Mouse (Mus musculus) gastrocnemius, postnatal 14 days (tissue): Measurements from ENCODE around the gene Zfp984. TPM values are rescaled to one million over a fixed set of nuclear protein-coding genes. Genes with fewer than 3 reads are reported as not detected.
A peak's percentile ranks its signal among the peaks of the same experiment; 100 is the strongest.
"Not testable (repeated sequence)": the region's sequence is repeated elsewhere in the genome, so short reads cannot be mapped to it uniquely, and the experiment has no call there.

Experiments
- DNase-seq: peaks from one replicate; pipeline ENCODE4 v3.0.0; 2021; ENCODE audit warnings: mixed read lengths
- intact Hi-C: fragments of 180-260 bp; cut with DNase I; formaldehyde crosslinking; loops from one replicate; pipeline ENCODE4 v1.15.1; 2025; ENCODE audit warnings: low total_unique reads
- total RNA-seq, 2 experiments: library from RNA; stranded (reverse); gene quantifications; 2 replicates each; pipeline ENCODE4 v1.2.3; 2021

The Zfp984 gene
- total RNA-seq, 2 experiments from 2014 or later: 1.7 to 2.0 TPM

GRCm38 (mm10) chr4:147738636-147739369 lies 70.8 kb downstream of the Zfp984 start:
- intact Hi-C loops: not testable (repeated sequence)
- peak; percentile 5 for DNase-seq

Other genes starting within 250 kb of the Zfp984 start
- gene Zfp979, start 167.3 kb downstream of the Zfp984 start, total RNA-seq: 1 to 10 TPM; 1.3 to 1.5 TPM
- under 1 TPM in 1 of 2 experiments, not detected in 1; 0.08 TPM for gene Zfp534, start 107.2 kb downstream of the Zfp984 start, total RNA-seq
- 1 to 10 TPM; 8.9 to 9.2 TPM for gene Zfp933, start 38.6 kb upstream of the Zfp984 start, total RNA-seq
- gene Miip, start 59.0 kb upstream of the Zfp984 start, total RNA-seq: 1 to 10 TPM; 4.4 to 5.1 TPM
- 1 to 10 TPM; 3.2 to 3.4 TPM for gene Fv1, start 59.2 kb upstream of the Zfp984 start, total RNA-seq
- gene Mfn2, start 94.9 kb upstream of the Zfp984 start, total RNA-seq: 100 to 1,000 TPM; 292 to 356 TPM
- gene Plod1, start 127.0 kb upstream of the Zfp984 start, total RNA-seq: 10 to 100 TPM; 43.4 to 48.8 TPM
- gene 2510039O18Rik, start 131.1 kb upstream of the Zfp984 start, total RNA-seq: 10 to 100 TPM; 22.1 to 23.8 TPM
- not detected for gene Nppb, start 176.0 kb upstream of the Zfp984 start, total RNA-seq
- gene Nppa, start 190.9 kb upstream of the Zfp984 start, total RNA-seq: not detected
- 1 to 10 TPM; 4.7 to 5.4 TPM for gene Clcn6, start 229.0 kb upstream of the Zfp984 start, total RNA-seq
- 10 to 100 TPM; 12.0 to 12.3 TPM for gene Mthfr, start 229.3 kb upstream of the Zfp984 start, total RNA-seq